Mouse (Mus musculus): ENCODE measurements around the gene 9930104L06Rik.
"Not testable (repeated sequence)": the region's sequence is repeated elsewhere in the genome, so short reads cannot be mapped to it uniquely, and the experiment has no call there.

9930104L06Rik gene

GRCm38 (mm10) chr4:124936613-124937471 lies at the start of gene 9930104L06Rik:
Gene 9930104L06Rik, plus strand, starts transcription at chr4:124937048.
- peak; percentile 91 for DNase-seq

- DNase-seq, result no peak
Observed at GRCm38 (mm10) chr4:124888702-124889101, 48.1 kb upstream of the 9930104L06Rik start.

GRCm38 (mm10) chr4:124889935-124890334 lies 46.9 kb upstream of the 9930104L06Rik start:
- DNase-seq, result no peak

- no peak for DNase-seq
Observed at GRCm38 (mm10) chr4:124890831-124891230, 46.0 kb upstream of the 9930104L06Rik start.

GRCm38 (mm10) chr4:124893769-124894168 lies 43.1 kb upstream of the 9930104L06Rik start:
- DNase-seq, result peak; percentile 17

- DNase-seq, result peak; percentile 75
Observed at GRCm38 (mm10) chr4:124894508-124895428, 42.1 kb upstream of the 9930104L06Rik start.

GRCm38 (mm10) chr4:124898428-124898827 lies 38.4 kb upstream of the 9930104L06Rik start:
- no peak for DNase-seq

- DNase-seq, result no peak
Observed at GRCm38 (mm10) chr4:124899906-124900305, 36.9 kb upstream of the 9930104L06Rik start.

- DNase-seq, result no peak
Observed at GRCm38 (mm10) chr4:124905417-124905816, 31.4 kb upstream of the 9930104L06Rik start.

GRCm38 (mm10) chr4:124905971-124906822 lies 30.7 kb upstream of the 9930104L06Rik start:
- no peak for DNase-seq

- DNase-seq, result no peak
Observed at GRCm38 (mm10) chr4:124928102-124928501, 8.7 kb upstream of the 9930104L06Rik start.

GRCm38 (mm10) chr4:124939211-124939610 lies 2.4 kb downstream of the 9930104L06Rik start, which contains the start of gene Cdca8:
Gene Cdca8, minus strand, starts transcription at chr4:124939311.
- not testable (repeated sequence) for DNase-seq

GRCm38 (mm10) chr4:124943022-124943421 lies 6.2 kb downstream of the 9930104L06Rik start:
- DNase-seq, result peak; percentile 68

- DNase-seq, result no peak
Observed at GRCm38 (mm10) chr4:124943781-124944180, 6.9 kb downstream of the 9930104L06Rik start.

- DNase-seq, result no peak
Observed at GRCm38 (mm10) chr4:124944961-124945360, 8.1 kb downstream of the 9930104L06Rik start.

GRCm38 (mm10) chr4:124949488-124949887 lies 12.6 kb downstream of the 9930104L06Rik start:
- no peak for DNase-seq

GRCm38 (mm10) chr4:124950181-124951035 lies 13.6 kb downstream of the 9930104L06Rik start:
- no peak for DNase-seq

- no peak for DNase-seq
Observed at GRCm38 (mm10) chr4:124951036-124951433, 14.2 kb downstream of the 9930104L06Rik start.

GRCm38 (mm10) chr4:124953546-124953945 lies 16.7 kb downstream of the 9930104L06Rik start:
- no peak for DNase-seq

- no peak for DNase-seq
Observed at GRCm38 (mm10) chr4:124957284-124957683, 20.4 kb downstream of the 9930104L06Rik start.

- DNase-seq, result no peak
Observed at GRCm38 (mm10) chr4:124959062-124959461, 22.2 kb downstream of the 9930104L06Rik start.
